Mouse (Mus musculus) megakaryocyte, embryonic 14.5 days (primary cell): ENCODE data around the gene Ccdc88c. TPM values are rescaled to one million over a fixed set of nuclear protein-coding genes. Genes with fewer than 3 reads are reported as not detected.

Experiments
- H3K27me3 ChIP-seq: replicated peaks from 2 replicates; pipeline ENCODE3; 2012; ENCODE audit warnings: inconsistent platforms
- H3K36me3 ChIP-seq: replicated peaks from 2 replicates; pipeline ENCODE3; 2012; ENCODE audit warnings: low read length, inconsistent platforms, mixed read lengths
- H3K4me1 ChIP-seq: 2 replicates; pipeline ENCODE4 v1.6.1; 2012; ENCODE audit warnings: inconsistent platforms
- H3K4me3 ChIP-seq: replicated peaks from 2 replicates; pipeline ENCODE3; 2012; ENCODE audit warnings: moderate library complexity, mild to moderate bottlenecking, inconsistent platforms
- H3K9me3 ChIP-seq: 2 replicates; pipeline ENCODE4 v1.6.1; 2012; ENCODE audit warnings: inconsistent platforms
- FLI1 ChIP-seq: IDR thresholded peaks from 2 replicates; pipeline ENCODE4 v1.6.1; 2012; ENCODE audit warnings: low read length, inconsistent platforms, mixed read lengths
- GATA1 ChIP-seq: IDR thresholded peaks from 3 replicates; pipeline ENCODE4 v1.6.1; 2012; ENCODE audit warnings: mixed read lengths, low read length, inconsistent platforms, borderline replicate concordance
- polyA plus RNA-seq: library from polyadenylated mRNA; stranded (reverse); fragments of >175 nt; gene quantifications from 2 replicates; pipeline ENCODE4 v1.2.3, GENCODE M21; 2012; ENCODE audit warnings: low replicate concordance; ENCODE audit not compliant: insufficient read depth

Gene Ccdc88c
- polyA plus RNA-seq, 1 experiment, result 10.3 TPM

- Histone ChIP-seq H3K4me1 (peaks cover 22% of the 10 kb centered on the region), H3K9me3 (no peaks in the 10 kb centered on the region), H3K4me3 (no peak overlapping the region), H3K27me3 (peaks cover 3% of the 10 kb centered on the region), H3K36me3 (peaks cover 15% of the 10 kb centered on the region)
- TF ChIP-seq FLI1, result no peak
- TF ChIP-seq GATA1, result no peak
These were observed 50.7 kb downstream of the Ccdc88c start for GRCm38 (mm10) chr12:100977958-100978725.

- TF ChIP-seq FLI1, result no peak
- no peak for TF ChIP-seq GATA1
- peaks cover 15% of the 10 kb centered on the region for H3K36me3 ChIP-seq
- peaks cover 3% of the 10 kb centered on the region for H3K27me3 ChIP-seq
- no peak overlapping the region for H3K4me3 ChIP-seq
- no peaks in the 10 kb centered on the region for H3K9me3 ChIP-seq
- peaks cover 23% of the 10 kb centered on the region for H3K4me1 ChIP-seq
These were observed 51.3 kb downstream of the Ccdc88c start for GRCm38 (mm10) chr12:100977551-100977950.

- Histone ChIP-seq H3K4me3 (no peak overlapping the region), H3K4me1 (peaks cover 21% of the 10 kb centered on the region), H3K27me3 (no peaks in the 10 kb centered on the region), H3K36me3 (peaks cover 26% of the 10 kb centered on the region), H3K9me3 (no peaks in the 10 kb centered on the region)
- TF ChIP-seq FLI1, result no peak
- TF ChIP-seq GATA1, result no peak
These were observed 59.0 kb downstream of the Ccdc88c start for GRCm38 (mm10) chr12:100969808-100970207.

GRCm38 (mm10) chr12:100967383-100967782 lies 61.5 kb downstream of the Ccdc88c start:
- TF ChIP-seq FLI1, result no peak
- TF ChIP-seq GATA1, result no peak
- H3K4me3 ChIP-seq, result no peak overlapping the region
- H3K27me3 ChIP-seq, result peaks cover 2% of the 10 kb centered on the region
- peaks cover 17% of the 10 kb centered on the region for H3K4me1 ChIP-seq
- H3K36me3 ChIP-seq, result peaks cover 41% of the 10 kb centered on the region
- H3K9me3 ChIP-seq, result no peaks in the 10 kb centered on the region

- Histone ChIP-seq H3K36me3 (peaks cover 46% of the 10 kb centered on the region), H3K4me1 (peaks cover 17% of the 10 kb centered on the region), H3K27me3 (peaks cover 2% of the 10 kb centered on the region), H3K4me3 (no peak overlapping the region), H3K9me3 (no peaks in the 10 kb centered on the region)
- TF ChIP-seq GATA1 (no peak), FLI1 (no peak)
These were observed 62.6 kb downstream of the Ccdc88c start for GRCm38 (mm10) chr12:100966253-100966652.

- no peaks in the 10 kb centered on the region for H3K9me3 ChIP-seq
- H3K4me3 ChIP-seq, result no peak overlapping the region
- TF ChIP-seq GATA1 (no peak), FLI1 (no peak)
- peaks cover 46% of the 10 kb centered on the region for H3K36me3 ChIP-seq
- peaks cover 2% of the 10 kb centered on the region for H3K27me3 ChIP-seq
- peaks cover 15% of the 10 kb centered on the region for H3K4me1 ChIP-seq
These were observed 63.6 kb downstream of the Ccdc88c start for GRCm38 (mm10) chr12:100965298-100965697.

GRCm38 (mm10) chr12:100958621-100959592 lies 69.9 kb downstream of the Ccdc88c start:
- no peaks in the 10 kb centered on the region for H3K9me3 ChIP-seq

GRCm38 (mm10) chr12:100958006-100958405 lies 70.8 kb downstream of the Ccdc88c start:
- peaks cover 65% of the 10 kb centered on the region for H3K4me1 ChIP-seq
- H3K27me3 ChIP-seq, result peaks cover 4% of the 10 kb centered on the region
- peaks cover 16% of the 10 kb centered on the region for H3K36me3 ChIP-seq
- peak overlapping the region; percentile 19 for H3K4me3 ChIP-seq
- no peaks in the 10 kb centered on the region for H3K9me3 ChIP-seq
- no peak for TF ChIP-seq GATA1
- no peak for TF ChIP-seq FLI1

More at GRCm38 (mm10) chr12:100958621-100959592, 69.9 kb downstream of the Ccdc88c start:
- peaks cover 17% of the 10 kb centered on the region for H3K36me3 ChIP-seq
- no peak for TF ChIP-seq FLI1
- TF ChIP-seq GATA1, result no peak
- peak overlapping the region; percentile 64 for H3K4me3 ChIP-seq
- peaks cover 59% of the 10 kb centered on the region for H3K4me1 ChIP-seq
- peaks cover 4% of the 10 kb centered on the region for H3K27me3 ChIP-seq

GRCm38 (mm10) chr12:100957257-100957656 lies 71.6 kb downstream of the Ccdc88c start:
- TF ChIP-seq GATA1 (no peak), FLI1 (no peak)
- Histone ChIP-seq H3K4me3 (no peak overlapping the region), H3K27me3 (peaks cover 2% of the 10 kb centered on the region), H3K4me1 (peaks cover 73% of the 10 kb centered on the region), H3K36me3 (peaks cover 10% of the 10 kb centered on the region), H3K9me3 (no peaks in the 10 kb centered on the region)

GRCm38 (mm10) chr12:100956825-100957224 lies 72.0 kb downstream of the Ccdc88c start:
- Histone ChIP-seq H3K4me1 (peaks cover 75% of the 10 kb centered on the region), H3K9me3 (no peaks in the 10 kb centered on the region), H3K36me3 (peaks cover 7% of the 10 kb centered on the region), H3K4me3 (no peak overlapping the region), H3K27me3 (peaks cover 2% of the 10 kb centered on the region)
- TF ChIP-seq FLI1 (no peak), GATA1 (no peak)
